Mouse (Mus musculus): ENCODE data around the gene Zfp598.
"Not testable (repeated sequence)": the region's sequence is repeated elsewhere in the genome, so short reads cannot be mapped to it uniquely, and the experiment has no call there.

Gene Zfp598

DNA sequence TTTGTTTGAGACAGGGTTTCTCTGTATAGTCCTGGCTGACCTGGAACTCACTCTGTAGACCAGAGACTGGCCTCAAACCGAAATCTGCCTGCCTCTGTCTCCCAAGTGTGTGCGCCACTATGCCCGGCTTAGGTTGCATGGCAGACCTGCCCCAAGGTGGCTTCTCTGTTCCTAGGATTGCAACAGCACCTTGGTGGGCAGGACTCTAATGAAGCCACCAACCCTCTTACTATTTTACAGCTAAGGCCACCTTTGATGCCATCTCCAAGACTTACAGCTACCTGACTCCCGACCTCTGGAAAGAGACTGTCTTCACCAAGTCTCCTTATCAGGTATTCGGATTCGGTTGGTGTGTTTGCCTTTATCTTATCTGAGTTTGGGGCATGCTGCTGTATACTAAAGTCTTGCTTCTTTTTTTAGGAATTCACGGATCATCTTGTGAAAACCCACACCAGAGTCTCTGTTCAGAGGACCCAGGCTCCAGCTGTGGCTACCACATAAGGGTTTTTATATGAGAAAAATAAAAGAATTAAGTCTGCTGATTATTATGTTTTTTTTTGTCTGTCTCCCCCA is 52.0 kb downstream of the Zfp598 start:
- in situ Hi-C loops (cut with MboI) = not testable (repeated sequence)

GRCm38 (mm10) chr17:24722220-24722924 is 52.9 kb downstream of the Zfp598 start:
- in situ Hi-C loops (cut with MboI) = no loop called here

DNA sequence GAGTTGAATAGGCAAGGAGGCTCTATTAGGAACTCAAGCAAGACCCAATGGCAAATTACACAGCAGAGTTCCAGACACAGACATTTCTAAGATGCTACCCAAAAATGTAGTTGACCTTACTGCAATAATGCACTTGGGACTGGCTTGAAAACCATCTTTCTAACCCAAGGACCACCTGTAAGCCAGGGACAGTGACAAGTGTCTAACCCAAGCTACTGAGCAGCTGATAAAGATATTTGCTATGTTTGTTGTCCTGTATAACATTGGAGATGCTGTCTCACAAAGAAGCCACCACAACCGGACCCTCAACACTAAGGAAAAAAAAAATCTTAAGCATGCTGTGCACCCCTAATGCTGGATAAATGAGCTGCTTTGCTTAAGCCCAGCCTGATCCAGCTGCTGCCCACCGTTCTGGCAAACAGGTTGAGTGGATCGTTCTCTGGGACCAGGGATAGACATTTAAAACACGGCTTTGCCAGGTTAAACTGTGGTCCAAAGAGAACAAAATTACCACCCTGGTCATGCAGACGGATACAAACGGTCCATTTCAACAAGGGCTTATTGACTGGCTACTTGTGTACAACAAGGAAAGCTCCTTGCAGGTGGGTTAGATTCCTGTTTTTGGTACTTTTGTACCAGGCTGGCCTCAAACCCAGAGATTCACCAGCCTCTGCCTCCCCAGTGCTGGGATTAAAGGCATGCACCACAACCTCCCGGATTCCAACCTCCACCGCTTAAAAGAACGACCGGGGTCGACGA is 53.8 kb downstream of the Zfp598 start:
- in situ Hi-C loops (cut with MboI) = no loop called here

GRCm38 (mm10) chr17:24723881-24724180 is 54.3 kb downstream of the Zfp598 start:
- in situ Hi-C loops (cut with MboI) = no loop called here

GRCm38 (mm10) chr17:24724184-24724583 is 54.7 kb downstream of the Zfp598 start, which contains the start of gene Ndufb10:
Ndufb10 (minus strand) TSS chr17:24724478.
- in situ Hi-C loops (cut with MboI) = no loop called here

DNA sequence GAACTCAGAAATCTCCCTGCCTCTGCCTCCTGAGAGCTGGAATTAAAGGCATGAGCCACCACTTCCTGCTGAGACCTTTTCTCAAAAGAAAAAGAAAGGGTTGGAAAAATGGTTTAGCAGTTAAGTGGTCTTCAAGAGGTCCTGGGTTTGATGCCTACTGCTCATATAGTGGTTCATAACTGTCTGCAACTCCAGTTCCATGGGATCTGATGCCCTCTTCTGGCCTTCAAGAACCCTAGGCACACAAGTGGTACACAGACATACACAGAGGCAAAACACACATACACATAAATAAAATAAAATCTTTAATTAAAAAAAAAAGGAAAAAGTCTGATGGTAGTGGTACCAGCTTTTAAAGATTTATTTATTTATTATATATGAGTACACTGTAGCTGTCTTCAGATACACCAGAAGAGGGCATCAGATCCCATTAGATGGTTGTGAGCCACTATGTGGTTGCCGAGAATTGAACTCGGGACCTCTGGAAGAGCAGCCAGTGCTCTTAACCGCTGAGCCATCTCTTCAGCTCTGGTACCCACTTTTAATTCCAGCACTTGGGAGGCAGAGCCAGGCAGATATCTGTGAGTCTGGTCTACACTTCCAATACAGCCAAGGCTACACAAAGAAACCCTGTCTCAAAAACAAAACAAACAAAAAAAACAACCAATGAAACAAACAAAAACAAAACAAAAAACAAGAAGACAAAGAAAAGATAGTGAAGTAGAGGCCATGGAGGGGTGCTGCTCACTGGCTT is 56.3 kb downstream of the Zfp598 start:
- in situ Hi-C loops (cut with MboI) = no loop called here

GRCm38 (mm10) chr17:24727618-24728017 is 58.1 kb downstream of the Zfp598 start, which contains the start of gene Rpl3l:
Rpl3l (plus strand) TSS chr17:24727820.
- in situ Hi-C loops (cut with MboI) = no loop called here

DNA sequence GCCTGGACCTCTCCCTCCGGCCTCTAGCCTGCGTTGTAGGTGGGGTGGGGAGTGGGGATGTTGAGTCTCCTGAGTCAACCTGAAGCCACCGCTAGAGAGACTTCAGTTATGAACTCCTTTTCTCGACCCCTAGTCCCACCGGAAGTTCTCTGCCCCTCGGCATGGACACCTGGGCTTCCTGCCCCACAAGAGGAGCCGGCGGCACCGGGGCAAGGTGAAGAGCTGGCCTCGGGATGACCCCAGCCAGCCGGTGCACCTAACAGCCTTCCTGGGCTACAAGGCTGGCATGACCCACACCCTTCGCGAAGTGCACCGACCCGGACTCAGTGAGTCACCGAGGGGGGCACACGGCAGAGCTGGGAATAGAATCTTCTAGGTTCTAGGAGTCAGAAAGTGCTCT is 58.7 kb downstream of the Zfp598 start:
- in situ Hi-C loops (cut with MboI) = no loop called here

- in situ Hi-C loops (cut with MboI) = no loop called here
These were observed 59.6 kb downstream of the Zfp598 start for GRCm38 (mm10) chr17:24729067-24729466.

DNA sequence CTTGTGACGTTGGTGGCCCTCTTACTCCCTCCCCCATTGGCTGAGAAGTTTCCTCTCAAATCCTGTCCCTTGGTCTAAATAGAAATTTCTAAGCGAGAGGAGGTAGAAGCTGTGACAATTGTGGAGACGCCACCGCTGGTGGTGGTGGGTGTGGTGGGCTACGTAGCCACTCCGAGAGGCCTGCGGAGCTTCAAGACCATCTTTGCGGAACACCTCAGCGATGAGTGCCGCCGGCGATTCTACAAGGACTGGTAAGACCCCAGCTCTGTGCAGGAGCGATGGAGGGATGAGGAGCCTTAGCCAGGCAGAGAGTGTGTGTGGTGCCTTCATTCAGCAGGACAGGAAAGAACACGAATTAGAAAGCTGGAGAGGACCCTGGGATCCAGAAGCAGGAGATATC is 61.3 kb downstream of the Zfp598 start:
- in situ Hi-C loops (cut with MboI) = no loop called here
